In genomic region chr17:53561458-53562029, GRCm38 (mm10) we compare ENCODE assay signal across 17 mouse cellular contexts. TPM values are rescaled to one million over a fixed set of nuclear protein-coding genes. Genes with fewer than 3 reads are reported as not detected.
"Had no signal": no experiment of that assay in that cellular context is flagged by ENCODE, and none has a peak within 500 bp of the region (broad histone marks: within the 10 kb centered on the region; RNA-seq: fewer than 3 reads in every experiment).

No protein-coding gene starts in this region.

- H3K4me3 ChIP-seq: lung, embryonic 15.5 days; megakaryocyte, embryonic 14.5 days; midbrain, embryonic 13.5 days; midbrain, embryonic 15.5 days; neural tube, embryonic 12.5 days had no signal

- H3K9me3 ChIP-seq: lung, embryonic 15.5 days; megakaryocyte, embryonic 14.5 days; midbrain, embryonic 13.5 days; midbrain, embryonic 15.5 days; neural tube, embryonic 12.5 days had no signal

- DNase-seq: lung, adult 2 months; lung, postnatal 14 days; lung, postnatal 36 days; right cerebral cortex, postnatal 14 days; thymus, adult 18-20 months; thymus, postnatal 14 days; thymus, postnatal 36 days had no signal

- H3K9ac ChIP-seq: lung, embryonic 15.5 days; midbrain, embryonic 13.5 days; midbrain, embryonic 15.5 days; neural tube, embryonic 12.5 days had no signal

- H3K36me3 ChIP-seq: lung, embryonic 15.5 days; midbrain, embryonic 13.5 days; midbrain, embryonic 15.5 days; neural tube, embryonic 12.5 days had no signal

- ATAC-seq: lung, postnatal 0 days; midbrain, embryonic 13.5 days; midbrain, embryonic 15.5 days had no signal

- H3K4me1 ChIP-seq: neural tube, embryonic 12.5 days had no signal

- H3K27ac ChIP-seq: lung, embryonic 15.5 days; macrophage; midbrain, embryonic 13.5 days; midbrain, embryonic 15.5 days; neural tube, embryonic 12.5 days had no signal

RNA-seq across cellular contexts. Expression of gene Pp2d1, which starts 22.3 kb away (rescaled TPM):
- total RNA-seq: midbrain, postnatal 0 days; monocyte, adult 5-6 weeks; neutrophil, adult 5-6 weeks had no signal
